Mouse (Mus musculus) embryonic facial prominence, embryonic 12.5 days (tissue): Measurements from ENCODE around the gene Synm. TPM values are rescaled to one million over a fixed set of nuclear protein-coding genes. Genes with fewer than 3 reads are reported as not detected.
A peak's percentile ranks its signal among the peaks of the same experiment; 100 is the strongest.

Experiments
- ATAC-seq: fragments of 200-750 bp; cut with Nextera tagmentation; 2 replicates; pipeline ENCODE4 v1.8.0; 2017; ENCODE audit not compliant: insufficient number of reproducible peaks, insufficient read depth, low FRiP score, low TSS enrichment
- H3K27ac ChIP-seq: fragments of 300-500 bp; sonication (generic); 2 replicates; pipeline ENCODE4 v1.5.1; 2016; ENCODE audit warnings: mild to moderate bottlenecking
- H3K27me3 ChIP-seq: fragments of 300-500 bp; sonication (generic); 2 replicates; pipeline ENCODE4 v1.6.1; 2016; ENCODE audit warnings: mild to moderate bottlenecking, moderate library complexity
- H3K36me3 ChIP-seq: fragments of 300-500 bp; sonication (generic); 2 replicates; pipeline ENCODE4 v1.6.1; 2016; ENCODE audit warnings: mild to moderate bottlenecking
- H3K4me1 ChIP-seq: fragments of 300-500 bp; sonication (generic); 2 replicates; pipeline ENCODE4 v1.6.1; 2016
- H3K4me2 ChIP-seq: fragments of 300-500 bp; sonication (generic); replicated peaks from 2 replicates; pipeline ENCODE4 v1.6.1; 2016; ENCODE audit warnings: mild to moderate bottlenecking, moderate library complexity
- H3K4me3 ChIP-seq: fragments of 300-500 bp; sonication (generic); 2 replicates; pipeline ENCODE4 v1.5.1; 2016; ENCODE audit warnings: mild to moderate bottlenecking
- H3K9ac ChIP-seq: fragments of 300-500 bp; sonication (generic); 2 replicates; pipeline ENCODE4 v1.6.1; 2016; ENCODE audit warnings: mild to moderate bottlenecking, moderate library complexity
- H3K9me3 ChIP-seq: fragments of 300-500 bp; sonication (generic); 2 replicates; pipeline ENCODE4 v1.6.1; 2016; ENCODE audit warnings: mild to moderate bottlenecking, moderate library complexity
- WGBS: fragments of 180-500 bp; shearing (Covaris S2); methylation state at CpG from one replicate; pipeline ENCODE4 v1.1.7; 2016; 5-methylcytosine and 5-hydroxymethylcytosine counted together
- polyA plus RNA-seq: library from polyadenylated mRNA; unstranded; fragments of >200 nt; fragmentation: Nextera tagmentation; extraction: Ambion mirVana; gene quantifications from 2 replicates; pipeline ENCODE4 v1.2.1, GENCODE M21; 2016

The Synm gene
- polyA plus RNA-seq, 1 experiment from 2014 or later = 4.5 TPM

- 86% methylated on average over 3 of the region's 3 CpGs for WGBS
- ATAC-seq = no peak
- Histone ChIP-seq H3K9me3 (0 out of 2 replicates have a peak, but pooled peaks cover 3% of the 10 kb centered on the region), H3K27ac (no peak overlapping the region), H3K4me3 (no peak overlapping the region), H3K4me2 (no peak overlapping the region), H3K27me3 (no peaks in the 10 kb centered on the region), H3K4me1 (peaks cover 13% of the 10 kb centered on the region), H3K9ac (no peak overlapping the region), H3K36me3 (peaks cover 56% of the 10 kb centered on the region)
Observed at GRCm38 (mm10) chr7:67717520-67717919, 42.0 kb downstream of the Synm start.

GRCm38 (mm10) chr7:67716925-67717324 is 42.6 kb downstream of the Synm start:
- 86% methylated on average over 10 of the region's 10 CpGs for WGBS
- Histone ChIP-seq H3K27me3 (no peaks in the 10 kb centered on the region), H3K4me3 (no peak overlapping the region), H3K9ac (no peak overlapping the region), H3K9me3 (0 out of 2 replicates have a peak, but pooled peaks cover 4% of the 10 kb centered on the region), H3K27ac (no peak overlapping the region), H3K36me3 (peaks cover 60% of the 10 kb centered on the region), H3K4me1 (peaks cover 13% of the 10 kb centered on the region), H3K4me2 (no peak overlapping the region)
- ATAC-seq = no peak

GRCm38 (mm10) chr7:67716213-67716878 is 43.2 kb downstream of the Synm start:
- no peak overlapping the region for H3K4me3 ChIP-seq
- ATAC-seq = 0 out of 2 replicates have a peak, but pooled peaks have one; percentile 22
- WGBS = 81% methylated on average over 10 of the region's 11 CpGs
- H3K36me3 ChIP-seq = peaks cover 66% of the 10 kb centered on the region
- H3K27me3 ChIP-seq = no peaks in the 10 kb centered on the region
- no peak overlapping the region for H3K4me2 ChIP-seq
- peaks cover 13% of the 10 kb centered on the region for H3K4me1 ChIP-seq
- H3K27ac ChIP-seq = no peak overlapping the region
- no peak overlapping the region for H3K9ac ChIP-seq
- H3K9me3 ChIP-seq = 0 out of 2 replicates have a peak, but pooled peaks cover 4% of the 10 kb centered on the region

GRCm38 (mm10) chr7:67715176-67715575 is 44.4 kb downstream of the Synm start:
- Histone ChIP-seq H3K9me3 (0 out of 2 replicates have a peak, but pooled peaks cover 4% of the 10 kb centered on the region), H3K4me1 (peaks cover 13% of the 10 kb centered on the region), H3K27me3 (no peaks in the 10 kb centered on the region), H3K36me3 (peaks cover 70% of the 10 kb centered on the region), H3K4me2 (no peak overlapping the region), H3K27ac (no peak overlapping the region), H3K9ac (no peak overlapping the region), H3K4me3 (no peak overlapping the region)
- ATAC-seq = no peak
- WGBS = 61% methylated on average over 7 of the region's 7 CpGs

GRCm38 (mm10) chr7:67713820-67714510 is 45.6 kb downstream of the Synm start:
- no peaks in the 10 kb centered on the region for H3K27me3 ChIP-seq
- 38% methylated on average over 19 of the region's 19 CpGs for WGBS
- no peak for ATAC-seq
- peaks cover 69% of the 10 kb centered on the region for H3K36me3 ChIP-seq
- H3K9me3 ChIP-seq = 0 out of 2 replicates have a peak, but pooled peaks cover 4% of the 10 kb centered on the region
- H3K4me3 ChIP-seq = no peak overlapping the region
- peaks cover 13% of the 10 kb centered on the region for H3K4me1 ChIP-seq
- H3K27ac ChIP-seq = no peak overlapping the region
- H3K4me2 ChIP-seq = no peak overlapping the region
- H3K9ac ChIP-seq = no peak overlapping the region

GRCm38 (mm10) chr7:67710216-67710615 is 49.3 kb downstream of the Synm start:
- 92% methylated on average over 7 of the region's 7 CpGs for WGBS
- no peak overlapping the region for H3K27ac ChIP-seq
- no peak overlapping the region for H3K4me3 ChIP-seq
- H3K9me3 ChIP-seq = 0 out of 2 replicates have a peak, but pooled peaks cover 4% of the 10 kb centered on the region
- peaks cover 56% of the 10 kb centered on the region for H3K36me3 ChIP-seq
- no peak overlapping the region for H3K4me2 ChIP-seq
- ATAC-seq = no peak
- H3K9ac ChIP-seq = no peak overlapping the region
- no peaks in the 10 kb centered on the region for H3K27me3 ChIP-seq
- H3K4me1 ChIP-seq = peaks cover 13% of the 10 kb centered on the region

- Histone ChIP-seq H3K36me3 (peaks cover 64% of the 10 kb centered on the region), H3K4me1 (no peaks in the 10 kb centered on the region), H3K9ac (no peak overlapping the region), H3K4me3 (no peak overlapping the region), H3K27ac (no peak overlapping the region), H3K4me2 (no peak overlapping the region), H3K9me3 (0 out of 2 replicates have a peak, but pooled peaks cover 4% of the 10 kb centered on the region), H3K27me3 (no peaks in the 10 kb centered on the region)
- WGBS = 87% methylated on average over 6 of the region's 6 CpGs
- no peak for ATAC-seq
Observed at GRCm38 (mm10) chr7:67708160-67708559, 51.4 kb downstream of the Synm start.

- peaks cover 55% of the 10 kb centered on the region for H3K36me3 ChIP-seq
- no peak overlapping the region for H3K9ac ChIP-seq
- ATAC-seq = no peak
- no peaks in the 10 kb centered on the region for H3K9me3 ChIP-seq
- H3K4me3 ChIP-seq = no peak overlapping the region
- 71% methylated on average over 17 of the region's 17 CpGs for WGBS
- H3K4me1 ChIP-seq = no peaks in the 10 kb centered on the region
- H3K27me3 ChIP-seq = no peaks in the 10 kb centered on the region
- H3K27ac ChIP-seq = no peak overlapping the region
- no peak overlapping the region for H3K4me2 ChIP-seq
Observed at GRCm38 (mm10) chr7:67701252-67701914, 58.2 kb downstream of the Synm start.

- Histone ChIP-seq H3K4me1 (no peaks in the 10 kb centered on the region), H3K27me3 (no peaks in the 10 kb centered on the region), H3K9me3 (no peaks in the 10 kb centered on the region), H3K27ac (no peak overlapping the region), H3K4me3 (no peak overlapping the region), H3K9ac (no peak overlapping the region), H3K4me2 (no peak overlapping the region), H3K36me3 (peaks cover 55% of the 10 kb centered on the region)
- ATAC-seq = no peak
Observed at GRCm38 (mm10) chr7:67700846-67701245, 58.7 kb downstream of the Synm start.

GRCm38 (mm10) chr7:67699301-67699700 is 60.2 kb downstream of the Synm start:
- Histone ChIP-seq H3K27ac (no peak overlapping the region), H3K9ac (no peak overlapping the region), H3K4me1 (no peaks in the 10 kb centered on the region), H3K27me3 (no peaks in the 10 kb centered on the region), H3K4me3 (no peak overlapping the region), H3K4me2 (no peak overlapping the region), H3K36me3 (peaks cover 46% of the 10 kb centered on the region), H3K9me3 (no peaks in the 10 kb centered on the region)
- no peak for ATAC-seq
- WGBS = 97% methylated on average over 4 of the region's 4 CpGs

- Histone ChIP-seq H3K27ac (no peak overlapping the region), H3K9me3 (no peaks in the 10 kb centered on the region), H3K36me3 (peaks cover 44% of the 10 kb centered on the region), H3K4me1 (no peaks in the 10 kb centered on the region), H3K9ac (no peak overlapping the region), H3K27me3 (no peaks in the 10 kb centered on the region), H3K4me3 (no peak overlapping the region), H3K4me2 (no peak overlapping the region)
- ATAC-seq = no peak
- 93% methylated on average over 28 of the region's 28 CpGs for WGBS
Observed at GRCm38 (mm10) chr7:67697892-67698630, 61.5 kb downstream of the Synm start.
